In genomic region chr10:19014381-19015256, GRCm38 (mm10) we compare ENCODE assay signal across 8 mouse cellular contexts. TPM values are rescaled to one million over a fixed set of nuclear protein-coding genes. Genes with fewer than 3 reads are reported as not detected.
DNase-seq lines count a peak whose midpoint lies in the region; ATAC-seq lines count a peak whose summit lies in the region.

No protein-coding gene starts in this region.

- peak overlapping the region; percentile 65 for H3K4me3 ChIP-seq in lung, embryonic 15.5 days
- H3K4me3 ChIP-seq in embryonic facial prominence, embryonic 14.5 days (ENCODE audit: low read depth, low read length): peak overlapping the region; percentile 90
- H3K4me3 ChIP-seq in neural tube, embryonic 12.5 days: peak overlapping the region; percentile 76

- peaks cover 22% of the 10 kb centered on the region for H3K4me1 ChIP-seq in lung, embryonic 15.5 days
- H3K4me1 ChIP-seq in embryonic facial prominence, embryonic 14.5 days (ENCODE audit: control insufficient read depth, insufficient read depth, low read length): peaks cover 5% of the 10 kb centered on the region
- peaks cover 9% of the 10 kb centered on the region; the same call in 1 of the 2 replicates for H3K4me1 ChIP-seq in neural tube, embryonic 12.5 days

- no peaks in the 10 kb centered on the region for H3K36me3 ChIP-seq in lung, embryonic 15.5 days
- H3K36me3 ChIP-seq in embryonic facial prominence, embryonic 14.5 days (ENCODE audit: control insufficient read depth, insufficient read depth, low read length): no peaks in the 10 kb centered on the region
- H3K36me3 ChIP-seq in neural tube, embryonic 12.5 days: no peaks in the 10 kb centered on the region

- H3K27me3 ChIP-seq in lung, embryonic 15.5 days: no peaks in the 10 kb centered on the region
- no peaks in the 10 kb centered on the region; the same call in none of the 2 replicates for H3K27me3 ChIP-seq in embryonic facial prominence, embryonic 14.5 days (replicated peaks; ENCODE audit: control insufficient read depth, insufficient read depth, low read length)
- H3K27me3 ChIP-seq in neural tube, embryonic 12.5 days (replicated peaks): peaks cover 8% of the 10 kb centered on the region; the same call in 1 of the 2 replicates

- H3K4me2 ChIP-seq in lung, embryonic 15.5 days: peak overlapping the region; percentile 80
- peak overlapping the region; percentile 91 for H3K4me2 ChIP-seq in embryonic facial prominence, embryonic 14.5 days (ENCODE audit: low read depth, low read length)
- H3K4me2 ChIP-seq in neural tube, embryonic 12.5 days (replicated peaks): peak overlapping the region; percentile 89

- under 1% methylated on average over 43 of the region's 43 CpGs for WGBS in lung, embryonic 15.5 days
- WGBS in embryonic facial prominence, embryonic 14.5 days: under 1% methylated on average over 25 of the region's 43 CpGs
- under 1% methylated on average over 43 of the region's 43 CpGs for WGBS in neural tube, embryonic 12.5 days

- ATAC-seq in lung, embryonic 15.5 days (ENCODE audit: borderline replicate concordance, extremely low read depth, low FRiP score, low TSS enrichment): 0 out of 2 replicates have a peak, but pooled peaks have one; percentile 1
- ATAC-seq in embryonic facial prominence, embryonic 14.5 days (ENCODE audit: low read depth): peak; percentile 2; the same call in 1 of the 2 replicates
- peak; percentile 59 for ATAC-seq in neural tube, embryonic 12.5 days (ENCODE audit: low FRiP score, low read depth)

- H3K27ac ChIP-seq in lung, embryonic 15.5 days: peak overlapping the region; percentile 75
- H3K27ac ChIP-seq in embryonic facial prominence, embryonic 14.5 days (replicated peaks; ENCODE audit: low read depth, low read length): peak overlapping the region; percentile 88
- no peak overlapping the region for H3K27ac ChIP-seq in neural tube, embryonic 12.5 days

- H3K9ac ChIP-seq in lung, embryonic 15.5 days: peak overlapping the region; percentile 50
- H3K9ac ChIP-seq in embryonic facial prominence, embryonic 14.5 days (ENCODE audit: low read depth, low read length): peak overlapping the region; percentile 87
- H3K9ac ChIP-seq in neural tube, embryonic 12.5 days: peak overlapping the region; percentile 69

- DNase-seq in lung, postnatal 25 days (ENCODE audit: low spot score): no peak
- peak; percentile 64 for DNase-seq in T-cell, adult 2 months (ENCODE audit: low spot score)
- DNase-seq in embryonic facial prominence, embryonic 14.5 days (ENCODE audit: low spot score): peak; percentile 30
- DNase-seq in heart, postnatal 4 days: peak; percentile 14
- peak; percentile 15 for DNase-seq in liver
- DNase-seq in frontal cortex, postnatal 25 days (ENCODE audit: low spot score in 2 of 2): no peak

- no peaks in the 10 kb centered on the region for H3K9me3 ChIP-seq in lung, embryonic 15.5 days
- H3K9me3 ChIP-seq in embryonic facial prominence, embryonic 14.5 days (ENCODE audit: control insufficient read depth, low read length): no peaks in the 10 kb centered on the region
- no peaks in the 10 kb centered on the region for H3K9me3 ChIP-seq in neural tube, embryonic 12.5 days

RNA-seq across cellular contexts. Expression of gene Tnfaip3, which starts 0.8 kb away (rescaled TPM):
- 2.3 TPM in 2 replicates for polyA plus RNA-seq in lung, embryonic 15.5 days (2015; fragmentation: Nextera tagmentation; extraction: Ambion mirVana)
- 4.7 and 4.8 TPM in 2 replicates for polyA plus RNA-seq in embryonic facial prominence, embryonic 14.5 days (2014; fragmentation: Nextera tagmentation; extraction: Ambion mirVana)
- 1 to 10 TPM; 3.0 to 3.3 TPM for total RNA-seq in heart, postnatal 4 days (2021)
- 1.9 and 2.2 TPM in 2 replicates for polyA plus RNA-seq in neural tube, embryonic 12.5 days (2016; fragmentation: Nextera tagmentation; extraction: Ambion mirVana)

Comparison
In these comparisons a context has a peak if more than half of its experiments do, and no peak if none do; other contexts are left out.
1. ATAC-seq: peak in every context shown above with its lines; median percentile 59 in neural tube, embryonic 12.5 days; 2 in embryonic facial prominence, embryonic 14.5 days; 1 in lung, embryonic 15.5 days.
2. DNase-seq: peak in T-cell, adult 2 months (single experiment), embryonic facial prominence, embryonic 14.5 days (single experiment), heart, postnatal 4 days (single experiment) and liver (single experiment); none in lung, postnatal 25 days (single experiment) and frontal cortex, postnatal 25 days (0 of 2).
3. Peak in every context shown above with its lines, with median percentiles within 50 percentile points of each other: H3K4me2 ChIP-seq, H3K4me3 ChIP-seq and H3K9ac ChIP-seq.